Mouse (Mus musculus) MEL (cell line): ENCODE measurements at regions not wholly inside any gene's neighbourhood (a gene's known extent, or its start where the extent isn't known, plus 50 kb on each side); places are given as distances from the start of the nearest gene placed in this dataset.

Source experiments
- DNase-seq: peaks from one replicate; pipeline ENCODE4 v3.0.0; 2011; ENCODE audit warnings: low read depth, low spot score
- H3K27ac ChIP-seq: 2 replicates; pipeline ENCODE4 v1.5.1; 2012; ENCODE audit warnings: low read depth, mild to moderate bottlenecking, control low read depth, low read length, moderate library complexity; ENCODE audit not compliant: control insufficient read depth
- H3K27me3 ChIP-seq, 2 experiments: fragments of 150-350 bp in 1 of 2; sonication (generic) in 1 of 2; 2 replicates each; pipeline ENCODE4 v1.6.1; 2012; ENCODE audit warnings: low read length in 2 of 2, mild to moderate bottlenecking in 2 of 2, improper control_type of control experiment in 1 of 2, moderate library complexity in 1 of 2; ENCODE audit not compliant: insufficient read depth in 2 of 2, control insufficient read depth in 1 of 2
- H3K36me3 ChIP-seq, 2 experiments: 2 replicates each; pipeline ENCODE4 v1.6.1; 2012 to 2014; ENCODE audit warnings: low read length in 2 of 2, improper control_type of control experiment in 1 of 2, inconsistent platforms in 1 of 2, mild to moderate bottlenecking in 1 of 2; ENCODE audit not compliant: insufficient read depth in 2 of 2, control insufficient read depth in 1 of 2
- H3K4me1 ChIP-seq, 2 experiments: fragments of 150-350 bp in 1 of 2; sonication (generic) in 1 of 2; 2 replicates each; pipeline ENCODE4 v1.6.1; 2012; ENCODE audit warnings: low read length in 2 of 2, improper control_type of control experiment in 1 of 2, mild to moderate bottlenecking in 1 of 2; ENCODE audit not compliant: insufficient read depth in 2 of 2, control insufficient read depth in 1 of 2
- H3K4me3 ChIP-seq, 2 experiments: fragments of 150-350 bp in 1 of 2; sonication (generic) in 1 of 2; 2 replicates each; pipeline ENCODE4 v1.5.1; 2012; ENCODE audit warnings: low read depth in 2 of 2, low read length in 2 of 2, mild to moderate bottlenecking in 2 of 2, moderate library complexity in 2 of 2, control low read depth in 1 of 2, improper control_type of control experiment in 1 of 2; ENCODE audit not compliant: control insufficient read depth in 1 of 2, insufficient read depth in 1 of 2
- H3K79me2 ChIP-seq: 2 replicates; pipeline ENCODE4 v1.6.1; 2012; ENCODE audit warnings: mild to moderate bottlenecking, low read length, moderate library complexity; ENCODE audit not compliant: control insufficient read depth, poor library complexity, insufficient read depth
- H3K9ac ChIP-seq: 2 replicates; pipeline ENCODE4 v1.6.1; 2012; ENCODE audit warnings: low read depth, mild to moderate bottlenecking, control low read depth, low read length, moderate library complexity; ENCODE audit not compliant: control insufficient read depth, poor library complexity, severe bottlenecking
- H3K9me3 ChIP-seq: fragments of 150-350 bp; sonication (generic); replicated peaks from 2 replicates; pipeline ENCODE4 v1.6.1; 2012; ENCODE audit warnings: mild to moderate bottlenecking, low read length, improper control_type of control experiment, moderate library complexity; ENCODE audit not compliant: insufficient read depth
- CHD2 ChIP-seq: IDR thresholded peaks from 2 replicates; pipeline ENCODE4 v1.6.1; 2011; ENCODE audit warnings: low read length, improper control_type of control experiment
- CTCF ChIP-seq, 3 experiments: IDR thresholded peaks in 2 of 3; conservative IDR thresholded peaks in 1 of 3; 2 replicates each; pipeline ENCODE4 v1.5.1; 2011 to 2012; ENCODE audit warnings: low read length in 3 of 3, low read depth in 2 of 3, mild to moderate bottlenecking in 2 of 3, improper control_type of control experiment in 1 of 3, inconsistent platforms in 1 of 3, mixed read lengths in 1 of 3, moderate library complexity in 1 of 3; ENCODE audit not compliant: control insufficient read depth in 1 of 3, insufficient read depth in 1 of 3, poor library complexity in 1 of 3, severe bottlenecking in 1 of 3
- E2F4 ChIP-seq: IDR thresholded peaks from 2 replicates; pipeline ENCODE4 v1.6.1; 2011; ENCODE audit warnings: low read depth, low read length, improper control_type of control experiment, borderline replicate concordance
- ELF1 ChIP-seq: IDR thresholded peaks from 2 replicates; pipeline ENCODE4 v1.6.1; 2014; ENCODE audit warnings: low read depth, mild to moderate bottlenecking, inconsistent platforms, low read length, improper control_type of control experiment, moderate library complexity
- EP300 ChIP-seq, 2 experiments: IDR thresholded peaks; 2 replicates each; pipeline ENCODE4 v1.6.1; 2011; ENCODE audit warnings: improper control_type of control experiment in 2 of 2, low read length in 2 of 2, low read depth in 1 of 2, mild to moderate bottlenecking in 1 of 2
- ETS1 ChIP-seq: IDR thresholded peaks from 2 replicates; pipeline ENCODE4 v1.6.1; 2012; ENCODE audit warnings: low read depth, mild to moderate bottlenecking, inconsistent platforms, low read length, improper control_type of control experiment, moderate library complexity
- GATA1 ChIP-seq: IDR thresholded peaks from 2 replicates; pipeline ENCODE4 v1.6.1; 2011; ENCODE audit warnings: low read depth, low read length, improper control_type of control experiment
- JUND ChIP-seq: IDR thresholded peaks from 2 replicates; pipeline ENCODE4 v1.6.1; 2011; ENCODE audit warnings: low read depth, mild to moderate bottlenecking, improper control_type of control experiment, low read length
- KAT2A ChIP-seq: conservative IDR thresholded peaks from 2 replicates; pipeline ENCODE4 v1.6.1; 2012; ENCODE audit warnings: low read depth, low read length, improper control_type of control experiment, inconsistent platforms
- MAX ChIP-seq: IDR thresholded peaks from 2 replicates; pipeline ENCODE4 v1.6.1; 2011; ENCODE audit warnings: low read length, improper control_type of control experiment
- MAZ ChIP-seq: IDR thresholded peaks from 2 replicates; pipeline ENCODE4 v1.6.1; 2012; ENCODE audit warnings: low read depth, mild to moderate bottlenecking, inconsistent platforms, low read length, improper control_type of control experiment
- MEF2A ChIP-seq: IDR thresholded peaks from 2 replicates; pipeline ENCODE4 v1.6.1; 2014; ENCODE audit warnings: low read depth, mild to moderate bottlenecking, inconsistent platforms, low read length, improper control_type of control experiment; ENCODE audit not compliant: poor library complexity, insufficient replicate concordance, severe bottlenecking; ENCODE audit errors: extremely low read depth
- MXI1 ChIP-seq: IDR thresholded peaks from 2 replicates; pipeline ENCODE4 v1.6.1; 2011; ENCODE audit warnings: mild to moderate bottlenecking, low read depth, low read length, improper control_type of control experiment
- MYB ChIP-seq: IDR thresholded peaks from 2 replicates; pipeline ENCODE4 v1.6.1; 2011; ENCODE audit warnings: mild to moderate bottlenecking, low read depth, low read length, improper control_type of control experiment
- MYC ChIP-seq: IDR thresholded peaks from 2 replicates; pipeline ENCODE4 v1.6.1; 2011; ENCODE audit warnings: low read depth, mild to moderate bottlenecking, low read length, improper control_type of control experiment, moderate library complexity
- NELFE ChIP-seq: IDR thresholded peaks from 2 replicates; pipeline ENCODE4 v1.6.1; 2011; ENCODE audit warnings: low read depth, low read length, improper control_type of control experiment
- POLR2AphosphoS2 ChIP-seq: IDR thresholded peaks from 2 replicates; pipeline ENCODE4 v1.6.1; 2011; ENCODE audit warnings: low read length, improper control_type of control experiment
- POLR2AphosphoS5 ChIP-seq: IDR thresholded peaks from 2 replicates; pipeline ENCODE4 v1.6.1; 2012; ENCODE audit warnings: low read depth, borderline replicate concordance, mild to moderate bottlenecking, inconsistent platforms, low read length, moderate library complexity, mixed read lengths
- RAD21 ChIP-seq: IDR thresholded peaks from 2 replicates; pipeline ENCODE4 v1.6.1; 2011; ENCODE audit warnings: mild to moderate bottlenecking, low read depth, low read length, improper control_type of control experiment
- RCOR1 ChIP-seq: IDR thresholded peaks from 2 replicates; pipeline ENCODE4 v1.6.1; 2012; ENCODE audit warnings: low read depth, mild to moderate bottlenecking, inconsistent platforms, low read length, improper control_type of control experiment
- SIN3A ChIP-seq: IDR thresholded peaks from 2 replicates; pipeline ENCODE4 v1.6.1; 2012; ENCODE audit warnings: low read length, improper control_type of control experiment, inconsistent platforms
- SMC3 ChIP-seq: IDR thresholded peaks from 2 replicates; pipeline ENCODE4 v1.6.1; 2011; ENCODE audit warnings: low read depth, low read length, improper control_type of control experiment
- TBP ChIP-seq: IDR thresholded peaks from 2 replicates; pipeline ENCODE4 v1.8.0; 2011; ENCODE audit warnings: low read depth, low read length, improper control_type of control experiment
- TCF12 ChIP-seq: IDR thresholded peaks from 2 replicates; pipeline ENCODE4 v1.6.1; 2014; ENCODE audit warnings: low read depth, mild to moderate bottlenecking, inconsistent platforms, low read length, improper control_type of control experiment, moderate library complexity
- UBTF ChIP-seq: IDR thresholded peaks from 2 replicates; pipeline ENCODE4 v1.6.1; 2012; ENCODE audit warnings: low read depth, mild to moderate bottlenecking, inconsistent platforms, low read length, improper control_type of control experiment, moderate library complexity, borderline replicate concordance; ENCODE audit not compliant: insufficient read depth
- USF2 ChIP-seq, 2 experiments: IDR thresholded peaks; 2 replicates each; pipeline ENCODE4 v1.6.1; 2011 to 2012; ENCODE audit warnings: improper control_type of control experiment in 2 of 2, low read length in 2 of 2, borderline replicate concordance in 1 of 2, inconsistent platforms in 1 of 2, low read depth in 1 of 2, mild to moderate bottlenecking in 1 of 2; ENCODE audit not compliant: insufficient read depth in 1 of 2
- ZC3H11A ChIP-seq: IDR thresholded peaks from 2 replicates; pipeline ENCODE4 v1.6.1; 2012; ENCODE audit warnings: low read depth, mild to moderate bottlenecking, inconsistent platforms, low read length, improper control_type of control experiment
- ZKSCAN1 ChIP-seq: IDR thresholded peaks from 2 replicates; pipeline ENCODE4 v1.6.1; 2012; ENCODE audit warnings: low read depth, mild to moderate bottlenecking, inconsistent platforms, low read length, improper control_type of control experiment, moderate library complexity
- ZMIZ1 ChIP-seq: IDR thresholded peaks from 2 replicates; pipeline ENCODE4 v1.6.1; 2012; ENCODE audit warnings: low read depth, mild to moderate bottlenecking, inconsistent platforms, low read length, improper control_type of control experiment, moderate library complexity
- ZNF384 ChIP-seq: IDR thresholded peaks from 2 replicates; pipeline ENCODE4 v1.6.1; 2012; ENCODE audit warnings: low read depth, mild to moderate bottlenecking, inconsistent platforms, low read length, improper control_type of control experiment

GRCm38 (mm10) chr1:75844529-75844928 lies 298.5 kb downstream of the Slc4a3 start:
- no peak overlapping the region for H3K4me3 ChIP-seq
- TF ChIP-seq MYB (no peak), MAZ (no peak), EP300 (IDR thresholded peaks at IDR 0.05; ENCODE audit: low read depth in 1 of 2, low read length in 2 of 2) (no peak), USF2 (IDR thresholded peaks at IDR 0.05; ENCODE audit: borderline replicate concordance in 1 of 2, insufficient read depth in 1 of 2, low read depth in 1 of 2, low read length in 2 of 2) (no peak), SIN3A (no peak), SMC3 (no peak), ZNF384 (no peak), MYC (no peak), ELF1 (no peak), POLR2AphosphoS5 (no peak), RAD21 (no peak), NELFE (no peak), JUND (no peak), CHD2 (no peak), ETS1 (no peak), MEF2A (no peak), MAX (no peak), TBP (no peak), UBTF (no peak), ZMIZ1 (no peak)
- TF ChIP-seq, all 39 proteins: peak for 0
- Histone ChIP-seq H3K9me3 (no peaks in the 10 kb centered on the region), H3K79me2 (no peaks in the 10 kb centered on the region), H3K4me1 (no peaks in the 10 kb centered on the region), H3K36me3 (no peaks in the 10 kb centered on the region), H3K27me3 (no peaks in the 10 kb centered on the region), H3K27ac (no peak overlapping the region), H3K9ac (no peak overlapping the region)
- DNase-seq, result no peak

DNA sequence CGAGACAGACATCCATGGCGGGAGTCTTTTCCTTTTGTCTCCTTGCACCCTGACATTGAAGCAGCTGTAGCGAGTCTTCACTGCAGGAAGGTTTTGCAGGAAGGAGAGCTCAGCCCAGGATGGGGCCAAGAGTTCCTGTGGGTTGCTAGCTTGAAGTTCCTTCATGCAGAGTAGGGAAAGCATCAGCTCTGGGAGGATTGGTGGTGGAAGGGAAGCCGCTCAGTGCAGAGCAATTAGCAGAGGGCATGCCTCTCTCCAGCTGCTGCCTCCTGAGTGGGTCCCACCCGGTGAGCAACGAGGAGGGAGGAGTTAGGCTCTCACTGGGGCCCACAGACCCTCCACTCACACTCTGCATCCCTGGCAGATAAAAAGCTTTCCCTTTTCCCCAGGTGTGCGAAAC lies 298.9 kb downstream of the Slc4a3 start:
- no peak for TF ChIP-seq SMC3
- TF ChIP-seq CTCF (IDR thresholded peaks at IDR 0.05 in 2 of 3, conservative IDR thresholded peaks at IDR 0.05 in 1 of 3; ENCODE audit: control insufficient read depth in 1 of 3, insufficient read depth in 1 of 3, low read depth in 2 of 3, low read length in 3 of 3, poor library complexity in 1 of 3, severe bottlenecking in 1 of 3), result no peak
- TF ChIP-seq ELF1, result no peak
- TF ChIP-seq POLR2AphosphoS2, result no peak
- no peak for TF ChIP-seq ZKSCAN1
- no peak for TF ChIP-seq ZNF384
- TF ChIP-seq CHD2, result no peak
- no peak for TF ChIP-seq GATA1
- no peak for TF ChIP-seq RCOR1
- TF ChIP-seq SIN3A, result no peak
- no peak for TF ChIP-seq TCF12
- TF ChIP-seq KAT2A, result no peak
- TF ChIP-seq ZC3H11A, result no peak
- TF ChIP-seq MEF2A, result no peak
- TF ChIP-seq MAZ, result no peak
- no peak for TF ChIP-seq MXI1
- TF ChIP-seq POLR2AphosphoS5, result no peak
- TF ChIP-seq TBP, result no peak
- no peak for TF ChIP-seq E2F4
- Histone ChIP-seq H3K4me1 (no peaks in the 10 kb centered on the region), H3K79me2 (no peaks in the 10 kb centered on the region), H3K27ac (no peak overlapping the region), H3K9ac (no peak overlapping the region), H3K27me3 (no peaks in the 10 kb centered on the region), H3K4me3 (no peak overlapping the region), H3K36me3 (no peaks in the 10 kb centered on the region), H3K9me3 (no peaks in the 10 kb centered on the region)
- DNase-seq, result no peak
